Mouse (Mus musculus) cortical plate, adult 2 months (tissue): ENCODE results near the gene Rangrf.

Experiments
- CTCF ChIP-seq: fragments of 200-500 bp; IDR thresholded peaks from 2 replicates; pipeline ENCODE4 v1.5.1; 2011; ENCODE audit warnings: mild to moderate bottlenecking, control low read depth, low read length; ENCODE audit not compliant: insufficient read depth; ENCODE audit errors: extremely low read depth
- POLR2A ChIP-seq: fragments of 200-500 bp; IDR thresholded peaks from 2 replicates; pipeline ENCODE4 v1.6.1; 2011; ENCODE audit warnings: mild to moderate bottlenecking, low read length, control low read depth; ENCODE audit not compliant: insufficient read depth; ENCODE audit errors: extremely low read depth

DNA sequence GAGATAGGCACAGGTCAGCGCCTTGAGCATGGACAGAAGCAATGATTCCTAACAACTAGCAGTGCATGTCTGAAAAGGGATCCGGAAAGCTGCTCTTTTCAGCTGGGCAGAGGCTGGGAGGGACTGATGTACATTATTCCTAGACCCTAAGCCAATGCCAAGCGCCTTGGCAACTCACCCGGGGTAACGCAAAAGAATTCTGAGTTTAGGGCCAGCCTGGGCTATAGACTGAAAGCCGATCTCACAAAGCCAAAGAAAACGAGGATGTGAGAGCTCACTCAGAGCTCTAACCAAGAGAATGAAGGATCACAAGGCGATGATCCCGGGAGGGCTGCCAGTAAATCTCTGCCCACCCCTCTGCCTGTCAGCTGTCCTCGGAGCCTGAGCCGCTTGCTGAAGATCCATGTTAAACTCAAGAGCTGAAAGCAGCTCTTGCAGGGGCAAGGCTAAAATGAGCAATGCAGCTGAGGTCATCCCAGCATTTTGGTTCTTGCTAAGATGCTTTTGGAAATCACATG, 12.4 kb upstream of the Rangrf start:
- TF ChIP-seq POLR2A (no peak), CTCF (no peak)
